Mouse (Mus musculus): ENCODE results near the gene Col5a2.
"Not testable (repeated sequence)": the region's sequence is repeated elsewhere in the genome, so short reads cannot be mapped to it uniquely, and the experiment has no call there.

Gene Col5a2

DNA sequence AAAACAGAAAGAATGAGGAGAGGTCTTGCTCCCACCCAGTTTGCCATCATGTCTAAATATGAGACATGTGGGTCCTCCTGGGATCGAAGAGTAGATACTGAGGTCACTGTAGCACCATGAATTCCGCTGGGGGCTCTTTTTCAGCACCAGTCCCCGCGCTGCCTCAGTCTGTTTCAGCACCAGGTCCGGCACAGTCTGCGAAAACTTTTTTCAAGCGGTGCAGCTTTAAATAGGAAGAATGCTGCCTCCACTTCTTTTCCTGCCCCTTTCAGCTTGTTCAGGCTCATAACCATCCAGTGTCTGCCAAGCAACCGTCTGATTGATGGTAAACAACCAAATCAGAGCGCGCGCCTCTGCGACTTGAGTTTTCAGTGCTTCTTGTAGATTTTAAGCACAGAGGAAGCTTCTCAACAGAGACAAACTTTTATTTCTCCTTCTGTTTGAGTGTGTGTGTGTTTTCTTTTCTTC lies at the start of gene Col5a2:
TSS of gene Col5a2 (minus strand) at position 418 of the 468 bp plus-strand sequence.
- no peak for DNase-seq (ENCODE audit: low read depth, low spot score)

- DNase-seq (ENCODE audit: low read depth, low spot score), result no peak
Measured at GRCm38 (mm10) chr1:45550531-45550930, 47.4 kb upstream of the Col5a2 start.

DNA sequence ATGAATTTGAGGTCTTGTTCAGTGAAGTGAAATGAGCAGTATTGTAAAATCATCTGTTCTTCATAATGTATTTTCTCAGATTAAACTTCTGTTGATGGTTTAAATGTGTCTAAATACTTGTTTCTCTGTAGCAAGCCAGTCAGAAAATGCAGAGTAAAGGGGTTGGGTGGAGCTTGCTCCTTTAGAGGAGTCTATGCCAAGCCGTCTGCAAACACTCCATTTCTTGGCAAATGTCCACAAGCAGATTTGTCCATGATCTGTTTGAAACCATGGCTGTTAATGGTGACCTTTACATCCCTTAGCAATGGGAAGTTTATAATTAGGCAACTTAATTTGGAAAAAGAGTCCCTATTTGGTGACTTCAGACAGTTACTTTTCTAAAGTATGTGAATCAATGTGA lies 38.8 kb upstream of the Col5a2 start:
- DNase-seq (ENCODE audit: low read depth, low spot score), result no peak

DNA sequence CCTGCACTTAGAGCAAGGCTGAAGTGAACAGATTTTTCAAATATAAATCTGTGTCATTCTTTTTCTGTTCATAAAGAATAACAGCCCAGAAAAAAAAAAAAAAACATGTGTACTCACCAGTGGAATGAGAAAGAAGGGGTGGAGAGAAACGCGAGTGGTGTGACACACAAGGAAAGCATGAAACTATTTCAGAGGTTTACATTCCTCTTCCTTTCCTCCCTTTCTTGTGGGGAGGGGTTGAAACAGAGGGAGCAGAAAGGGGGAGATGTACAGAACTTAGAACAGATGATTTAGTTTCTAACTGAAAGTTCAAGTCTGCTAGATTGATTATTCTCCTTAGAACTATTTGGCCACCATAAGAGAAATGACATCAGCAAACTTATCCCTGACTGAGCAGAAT lies 38.1 kb upstream of the Col5a2 start:
- no peak for DNase-seq (ENCODE audit: low read depth, low spot score)

DNA sequence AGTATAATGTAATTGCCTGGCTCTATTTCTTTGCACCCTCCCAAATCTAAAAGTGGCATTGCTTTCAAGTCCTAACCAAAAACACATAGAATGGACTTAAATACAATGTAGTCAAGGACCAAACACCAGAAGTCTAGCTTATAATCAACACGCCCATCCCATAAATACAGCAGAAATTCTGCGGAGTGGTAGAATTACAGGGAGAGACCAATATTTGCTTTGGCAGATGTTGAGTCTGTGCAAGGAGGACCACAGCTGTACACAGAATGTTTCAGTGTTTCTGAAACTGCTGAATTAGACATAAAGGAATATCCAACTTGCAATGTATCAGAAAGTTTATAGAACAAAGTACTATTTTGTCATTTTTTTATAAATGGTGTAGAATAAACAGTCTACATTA lies 28.4 kb upstream of the Col5a2 start:
- DNase-seq (ENCODE audit: low read depth, low spot score), result no peak

- not testable (repeated sequence) for DNase-seq (ENCODE audit: low read depth, low spot score)
Measured at GRCm38 (mm10) chr1:45527476-45527875, 24.4 kb upstream of the Col5a2 start.

- DNase-seq (ENCODE audit: low read depth, low spot score), result no peak
Measured at GRCm38 (mm10) chr1:45523601-45524000, 20.5 kb upstream of the Col5a2 start.

DNA sequence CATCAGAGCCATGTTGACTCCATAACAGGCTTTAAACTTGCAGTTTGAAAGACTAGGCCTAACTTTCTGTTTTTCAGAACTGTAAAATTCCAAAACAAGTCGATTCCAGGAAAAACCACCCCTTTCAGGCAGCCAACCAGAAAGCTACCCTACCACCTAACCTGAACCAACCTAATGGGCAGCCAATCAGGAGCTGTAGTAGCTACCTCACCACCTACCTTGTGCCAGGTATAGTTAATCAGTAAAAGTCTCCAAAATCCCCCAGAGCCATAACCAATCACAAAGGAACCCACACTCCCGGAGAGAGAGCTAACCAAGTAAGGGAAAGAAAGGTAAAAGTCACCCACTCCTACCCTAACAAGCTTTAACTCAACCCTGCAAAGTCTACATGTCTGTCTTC lies 18.4 kb upstream of the Col5a2 start:
- DNase-seq (ENCODE audit: low read depth, low spot score), result no peak

DNA sequence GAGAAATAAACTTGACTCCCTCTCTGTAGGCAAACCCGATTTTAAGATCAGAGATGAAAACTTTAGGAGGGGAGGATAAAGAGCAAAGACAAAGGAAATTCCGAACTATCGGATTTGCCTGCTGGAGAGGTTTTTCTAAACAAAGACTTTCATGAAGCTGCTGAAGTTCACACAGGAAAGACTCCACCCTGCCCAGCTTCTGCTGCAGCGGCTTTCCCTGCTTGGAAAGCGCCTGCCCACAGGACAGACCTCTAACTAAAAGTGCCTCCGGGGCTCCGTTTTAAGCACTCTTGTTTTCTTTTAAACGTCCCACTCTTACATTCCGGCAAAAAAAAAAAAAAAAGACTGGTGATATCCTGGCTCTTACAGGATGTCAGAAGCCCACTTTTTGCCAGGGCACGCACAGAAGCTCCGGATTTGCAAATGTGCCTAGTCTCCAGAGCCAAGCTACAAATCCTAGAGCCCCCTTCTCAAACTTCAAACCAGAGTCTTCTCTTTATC lies 791 bp downstream of the Col5a2 start:
- no peak for DNase-seq (ENCODE audit: low read depth, low spot score)

DNA sequence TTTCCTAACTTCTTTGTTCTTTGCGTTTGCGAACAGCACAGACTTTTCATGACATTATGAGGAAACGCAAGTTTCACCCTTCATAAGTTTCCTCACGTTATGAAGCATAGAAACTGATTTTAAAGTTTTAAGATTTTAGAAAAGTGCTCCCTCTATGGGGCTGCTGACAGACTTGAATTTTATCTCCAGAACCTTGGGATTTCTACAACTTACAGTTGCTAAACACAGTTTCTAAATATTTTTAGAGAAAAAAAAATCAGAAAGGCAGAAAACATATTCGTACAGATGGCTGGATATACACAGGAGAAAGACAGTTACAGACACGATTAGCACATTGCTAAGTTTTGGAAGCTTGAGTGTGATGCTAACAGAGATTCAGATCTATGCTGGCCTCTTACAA lies 1.6 kb downstream of the Col5a2 start:
- no peak for DNase-seq (ENCODE audit: low read depth, low spot score)

GRCm38 (mm10) chr1:45500456-45500855 lies 2.6 kb downstream of the Col5a2 start:
- no peak for DNase-seq (ENCODE audit: low read depth, low spot score)

DNA sequence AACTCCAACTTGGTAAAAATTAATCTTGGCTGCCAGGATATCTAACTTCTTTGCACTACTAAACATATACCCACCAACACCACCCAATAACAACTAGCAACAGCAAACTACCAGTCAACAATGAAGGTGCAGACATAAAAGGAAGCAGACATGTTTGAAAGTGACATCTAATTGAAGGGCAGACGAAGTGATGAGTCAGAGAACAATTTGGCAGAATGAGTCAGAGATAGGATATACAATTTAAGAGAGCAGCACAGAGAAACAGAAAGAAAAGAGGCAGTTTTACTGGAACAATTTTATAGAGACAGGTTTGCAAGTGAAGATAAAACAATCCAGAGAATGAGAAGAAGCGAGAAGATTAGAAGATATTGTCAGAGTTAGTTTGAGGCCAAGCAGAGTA lies 8.1 kb downstream of the Col5a2 start:
- no peak for DNase-seq (ENCODE audit: low read depth, low spot score)

GRCm38 (mm10) chr1:45492130-45492723 lies 10.9 kb downstream of the Col5a2 start:
- DNase-seq (ENCODE audit: low read depth, low spot score), result peak; percentile 12

- no peak for DNase-seq (ENCODE audit: low read depth, low spot score)
Measured at GRCm38 (mm10) chr1:45490451-45490850, 12.6 kb downstream of the Col5a2 start.

DNA sequence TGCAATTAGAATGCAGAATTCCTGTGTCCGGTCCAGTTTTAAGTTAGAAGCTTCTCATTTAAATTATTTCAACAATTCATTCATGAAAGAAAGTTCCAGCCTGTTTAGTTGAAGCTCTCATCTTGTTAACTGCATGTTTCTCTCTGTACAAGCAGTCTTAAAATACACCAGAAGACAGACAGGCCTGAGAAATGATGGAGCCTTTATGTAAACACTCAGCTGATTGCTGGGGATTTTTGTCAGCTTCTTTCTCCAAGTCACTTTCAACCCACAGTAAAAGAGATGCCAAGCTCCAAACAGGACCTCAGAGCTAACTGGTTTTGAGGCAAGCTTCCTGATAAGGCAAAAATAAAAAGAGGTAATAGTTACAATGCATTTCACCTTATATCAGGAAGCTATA lies 14.8 kb downstream of the Col5a2 start:
- peak; percentile 38 for DNase-seq (ENCODE audit: low read depth, low spot score)

GRCm38 (mm10) chr1:45483001-45483400 lies 20.1 kb downstream of the Col5a2 start:
- DNase-seq (ENCODE audit: low read depth, low spot score), result no peak

GRCm38 (mm10) chr1:45481876-45482275 lies 21.2 kb downstream of the Col5a2 start:
- no peak for DNase-seq (ENCODE audit: low read depth, low spot score)

GRCm38 (mm10) chr1:45479087-45479486 lies 24.0 kb downstream of the Col5a2 start:
- no peak for DNase-seq (ENCODE audit: low read depth, low spot score)

GRCm38 (mm10) chr1:45472751-45473150 lies 30.3 kb downstream of the Col5a2 start:
- DNase-seq (ENCODE audit: low read depth, low spot score), result peak; percentile 84

GRCm38 (mm10) chr1:45460767-45461166 lies 42.3 kb downstream of the Col5a2 start:
- no peak for DNase-seq (ENCODE audit: low read depth, low spot score)

- no peak for DNase-seq (ENCODE audit: low read depth, low spot score)
Measured at GRCm38 (mm10) chr1:45455763-45456162, 47.3 kb downstream of the Col5a2 start.

GRCm38 (mm10) chr1:45448856-45449255 lies 54.2 kb downstream of the Col5a2 start:
- no peak for DNase-seq (ENCODE audit: low read depth, low spot score)

DNA sequence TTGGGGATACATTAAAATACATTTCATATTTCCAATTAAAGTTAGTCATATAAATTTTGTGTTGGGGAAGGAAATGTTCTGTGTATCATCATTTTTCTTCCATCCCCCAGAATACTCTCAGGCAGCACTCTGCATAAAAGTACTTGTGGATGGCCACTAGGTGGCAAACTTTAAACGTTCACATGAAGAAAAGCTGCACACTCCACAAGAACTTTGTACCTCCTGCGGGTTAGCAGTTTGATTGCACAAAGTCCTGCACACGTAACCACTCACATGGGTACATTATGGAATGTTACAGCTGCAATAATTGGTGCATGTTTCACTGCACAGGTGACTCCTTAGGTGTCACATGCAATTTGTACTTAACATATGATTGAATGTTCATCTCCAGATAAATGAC lies 71.2 kb downstream of the Col5a2 start:
- peak; percentile 38 for DNase-seq (ENCODE audit: low read depth, low spot score)

GRCm38 (mm10) chr1:45430520-45430919 lies 72.6 kb downstream of the Col5a2 start:
- no peak for DNase-seq (ENCODE audit: low read depth, low spot score)
